Mouse (Mus musculus) right cerebral cortex, adult 2 months (tissue): ENCODE measurements around the gene AF067061.
"Not testable (repeated sequence)": the region's sequence is repeated elsewhere in the genome, so short reads cannot be mapped to it uniquely, and the experiment has no call there.

Experiments used
- DNase-seq, 2 experiments: peaks; one replicate each; pipeline ENCODE4 v3.0.0; 2021 to 2022; ENCODE audit warnings: low spot score in 2 of 2

The AF067061 gene

GRCm38 (mm10) chr13:120262870-120263269 lies at the start of gene AF067061:
Gene AF067061, plus strand, starts transcription at chr13:120263114.
- DNase-seq: not testable (repeated sequence)

- DNase-seq: not testable (repeated sequence)
These were observed 47.1 kb upstream of the AF067061 start, which contains the start of gene Gm21762 for GRCm38 (mm10) chr13:120215847-120216246. Gene Gm21762, minus strand, starts transcription at chr13:120215947.

- not testable (repeated sequence) for DNase-seq
These were observed 42.0 kb upstream of the AF067061 start for GRCm38 (mm10) chr13:120220922-120221321.

DNA sequence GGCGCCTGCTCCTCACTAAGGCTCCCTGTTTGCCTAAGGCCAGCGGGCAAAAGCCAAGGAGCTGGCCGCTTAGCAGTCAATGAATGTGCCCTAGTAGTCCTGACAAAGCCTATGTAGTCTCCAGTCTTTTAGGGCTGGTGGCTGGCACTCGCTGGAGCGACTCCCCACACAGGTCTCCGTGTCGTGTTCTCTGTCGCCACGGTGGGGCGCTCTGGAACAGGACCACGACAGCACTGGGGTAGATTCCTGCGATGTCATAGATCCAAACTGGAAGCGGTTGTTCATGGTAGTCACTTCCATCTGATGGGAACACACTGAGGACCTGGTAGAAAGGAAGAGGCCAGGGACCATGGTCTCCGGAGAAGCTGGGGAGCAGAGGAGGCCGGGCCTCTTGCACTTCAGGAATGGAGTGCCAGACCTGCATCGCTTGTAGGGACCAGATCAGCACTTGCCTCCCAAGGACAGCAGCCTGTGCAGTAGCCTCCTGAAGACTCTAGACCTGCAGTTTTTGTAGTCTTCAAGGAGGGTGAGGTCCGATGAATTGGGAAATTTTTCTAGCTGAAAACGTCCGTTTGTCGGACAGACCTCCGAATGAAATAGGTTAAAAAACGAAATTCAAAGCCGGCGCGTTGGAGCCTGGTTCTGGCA lies 39.8 kb upstream of the AF067061 start:
- not testable (repeated sequence) for DNase-seq

DNA sequence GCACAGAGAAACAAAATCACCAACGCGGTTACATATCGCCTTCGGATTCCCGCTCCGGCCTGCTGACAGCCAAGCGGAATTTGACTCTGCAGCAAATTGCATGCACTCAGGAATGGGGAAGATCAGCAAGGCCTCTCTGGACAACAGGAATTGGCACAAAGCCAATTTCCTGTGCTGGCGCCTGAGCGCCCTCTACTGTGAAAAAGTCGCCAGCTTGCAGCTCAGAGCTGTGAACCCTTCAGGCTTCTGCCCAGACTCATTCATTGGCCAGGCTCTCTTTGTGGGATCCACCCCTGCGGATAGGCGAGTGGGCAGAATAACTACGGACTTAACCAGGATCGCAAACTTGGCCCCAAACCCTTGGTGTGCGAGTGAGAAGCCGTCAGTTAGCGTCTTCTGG lies 31.1 kb upstream of the AF067061 start:
- DNase-seq: not testable (repeated sequence)

DNA sequence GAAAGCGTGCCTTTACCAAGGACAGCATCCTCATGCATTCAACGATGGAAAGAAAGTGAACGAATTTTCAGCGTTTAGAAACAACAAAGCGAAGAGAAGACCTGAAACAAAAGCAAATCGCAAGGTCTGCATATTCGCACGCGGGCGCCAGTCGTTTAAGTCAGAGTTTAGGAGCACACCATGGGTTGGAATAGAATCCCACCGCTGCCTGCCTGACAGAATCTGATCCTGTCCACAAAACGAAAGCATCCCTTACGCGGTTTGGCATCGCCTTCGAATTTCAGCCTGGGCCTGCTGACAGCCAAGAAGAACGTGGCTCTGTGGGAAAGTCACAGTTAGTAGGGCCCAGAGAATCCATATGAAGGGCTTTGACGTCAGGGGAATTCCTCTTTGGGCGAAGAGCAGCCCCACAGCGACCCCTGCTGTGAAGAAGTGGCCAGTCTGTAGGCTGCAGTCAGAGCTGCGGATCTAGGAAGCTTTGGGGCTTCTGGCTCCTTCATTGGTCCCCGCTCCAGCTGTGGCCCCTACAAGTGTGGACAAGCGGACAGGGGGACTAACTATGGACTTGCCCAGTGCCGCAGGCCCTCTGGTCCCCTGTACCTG lies 30.4 kb upstream of the AF067061 start:
- DNase-seq: not testable (repeated sequence)

GRCm38 (mm10) chr13:120238811-120239210 lies 24.1 kb upstream of the AF067061 start, which contains the start of gene Gm21731:
Gene Gm21731, plus strand, starts transcription at chr13:120239111.
- DNase-seq: not testable (repeated sequence)

DNA sequence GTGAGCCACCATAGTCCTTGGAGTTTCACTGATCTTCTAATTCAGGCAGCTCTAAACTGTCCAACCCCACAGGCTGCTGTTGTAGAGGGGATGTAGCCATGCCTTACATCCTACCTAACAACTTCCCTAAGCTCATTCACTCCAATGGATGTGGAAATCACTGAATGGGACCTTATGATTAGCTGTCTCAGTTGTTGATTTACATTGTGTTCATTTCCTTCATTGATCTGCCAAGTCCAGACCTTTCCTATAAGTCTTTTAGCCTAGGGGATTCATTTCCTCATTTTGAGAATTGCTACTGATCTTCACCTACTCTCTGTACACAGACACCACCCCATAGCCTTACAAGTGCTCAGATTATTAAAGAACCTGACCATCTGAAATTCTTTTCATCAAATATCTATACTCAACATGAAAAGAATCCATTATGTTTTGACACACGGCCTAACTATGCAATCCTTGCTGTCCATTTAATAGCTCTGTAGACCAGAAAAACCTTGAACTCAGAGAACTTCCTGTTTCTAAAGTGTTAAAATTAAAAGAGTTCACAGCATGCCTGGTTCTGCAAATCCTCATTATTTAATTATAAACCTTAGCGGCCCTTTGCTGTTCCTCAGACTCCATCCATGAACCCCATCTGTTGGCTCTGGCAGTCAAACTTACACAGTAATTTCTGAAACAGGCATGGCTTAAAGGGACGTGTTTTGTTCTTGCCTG lies 11.5 kb upstream of the AF067061 start:
- DNase-seq: not testable (repeated sequence)

GRCm38 (mm10) chr13:120258817-120259658 lies 3.9 kb upstream of the AF067061 start:
- DNase-seq: not testable (repeated sequence)

DNA sequence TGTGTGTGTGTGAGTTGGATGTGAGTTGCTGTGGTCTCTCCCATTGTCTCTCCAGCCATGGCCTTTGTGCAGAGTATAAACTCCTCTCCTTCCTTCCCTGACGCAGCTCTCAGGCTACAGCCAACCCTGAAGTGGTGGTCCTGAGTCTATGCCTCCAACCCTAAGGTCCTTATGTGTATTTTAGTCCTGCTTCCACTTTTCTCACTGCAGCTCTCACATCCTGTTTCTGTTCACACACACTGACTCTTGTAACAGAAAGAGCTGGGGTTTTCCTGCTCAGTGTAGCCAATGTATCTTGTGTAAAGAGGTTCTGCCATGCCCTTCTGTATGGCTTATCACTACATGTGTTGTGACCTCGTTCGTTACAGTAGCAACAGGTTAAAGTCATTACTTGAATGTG lies 3.2 kb upstream of the AF067061 start:
- not testable (repeated sequence) for DNase-seq

DNA sequence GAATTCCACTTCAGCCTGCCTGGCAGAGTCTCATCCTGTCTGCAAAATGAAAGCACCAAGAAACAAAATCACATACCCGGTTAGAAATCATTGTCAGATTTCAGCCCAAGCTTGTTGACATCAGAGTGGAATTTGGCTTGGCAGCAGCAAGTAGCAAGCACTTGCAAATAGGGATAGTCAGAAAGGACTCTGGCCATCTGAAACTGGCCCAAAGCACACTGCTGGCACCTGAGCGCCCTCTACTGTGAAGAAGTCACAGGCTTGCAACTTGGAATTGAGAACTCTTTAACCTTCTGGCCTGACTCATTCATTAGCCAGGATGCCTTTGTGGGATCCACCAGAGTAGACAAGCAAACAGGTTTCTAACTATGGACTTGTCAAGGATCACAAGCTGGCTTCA lies 14.9 kb downstream of the AF067061 start:
- not testable (repeated sequence) for DNase-seq

DNA sequence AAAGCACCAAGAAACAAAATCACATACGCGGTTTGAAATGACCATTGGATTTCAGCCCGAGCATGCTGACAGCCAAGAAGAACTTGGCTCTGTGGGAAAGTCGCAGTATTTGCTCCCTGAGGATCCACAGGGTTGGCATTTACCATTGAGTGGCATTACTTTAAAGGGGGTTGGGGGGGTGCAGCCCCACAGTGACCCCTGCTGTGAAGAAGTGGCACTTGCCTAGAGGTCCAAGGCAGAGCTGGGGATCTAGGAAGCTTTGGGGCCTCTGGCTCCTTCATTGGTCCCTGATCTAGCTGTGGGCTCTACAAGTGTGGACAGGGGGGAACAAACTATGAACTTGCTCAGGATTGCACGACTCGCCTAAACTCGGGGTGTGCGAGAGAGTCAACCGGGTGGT lies 15.9 kb downstream of the AF067061 start:
- DNase-seq: no peak

- no peak for DNase-seq
These were observed 36.5 kb downstream of the AF067061 start for GRCm38 (mm10) chr13:120299324-120299894.

DNA sequence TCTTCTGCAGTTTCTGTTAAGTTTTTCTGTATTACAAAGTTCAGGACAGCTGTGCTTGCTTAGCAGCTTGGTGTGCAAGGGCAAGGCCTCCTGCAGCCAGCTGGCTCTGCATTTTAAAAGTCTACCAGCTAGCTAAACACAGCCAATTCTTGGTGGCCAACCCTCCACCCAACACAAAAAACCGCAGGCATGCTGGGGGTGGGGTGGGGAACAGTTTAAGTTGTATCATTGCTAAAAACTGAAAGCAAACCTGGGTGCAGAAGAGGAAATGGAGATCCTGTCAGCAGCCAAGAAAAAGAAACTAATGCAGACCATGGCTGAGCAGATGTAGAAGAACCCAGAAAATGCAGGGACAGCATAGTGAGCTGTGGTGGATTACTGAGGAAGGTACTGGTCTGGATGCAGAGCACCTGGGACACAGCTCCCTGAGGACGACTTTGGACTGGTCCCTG lies 37.1 kb downstream of the AF067061 start, which contains the start of gene BC147527:
Gene BC147527, plus strand, starts transcription at position 402 of the 452 bp plus-strand sequence.
- DNase-seq: no peak

GRCm38 (mm10) chr13:120300853-120301252 lies 37.9 kb downstream of the AF067061 start:
- DNase-seq: no peak

DNA sequence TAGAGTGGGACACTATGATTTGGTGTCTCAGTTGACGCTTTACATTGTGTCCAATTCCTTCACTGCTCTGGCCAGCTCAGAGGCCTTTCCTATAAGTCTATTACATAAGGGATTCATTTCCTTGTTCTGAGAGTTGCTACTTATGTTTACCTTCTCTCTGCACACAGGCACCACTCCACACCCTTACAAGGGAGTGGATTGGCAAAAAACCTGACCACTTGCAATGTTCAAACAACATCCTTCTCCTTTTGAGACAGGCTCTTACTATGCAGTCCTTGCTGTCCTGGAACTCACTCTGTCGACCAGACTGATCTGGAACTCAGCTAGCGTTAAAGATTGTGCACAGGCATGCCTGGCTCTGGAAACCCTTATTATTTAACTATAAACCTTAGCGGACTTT lies 47.8 kb downstream of the AF067061 start:
- no peak for DNase-seq

- no peak for DNase-seq
These were observed 50.7 kb downstream of the AF067061 start for GRCm38 (mm10) chr13:120313584-120313983.
